Mouse (Mus musculus): ENCODE data around the gene Itpka. TPM values are rescaled to one million over a fixed set of nuclear protein-coding genes. Genes with fewer than 3 reads are reported as not detected.

The Itpka gene
- polyA plus RNA-seq, 1 experiment from 2014 or later: 0.81 TPM

DNA sequence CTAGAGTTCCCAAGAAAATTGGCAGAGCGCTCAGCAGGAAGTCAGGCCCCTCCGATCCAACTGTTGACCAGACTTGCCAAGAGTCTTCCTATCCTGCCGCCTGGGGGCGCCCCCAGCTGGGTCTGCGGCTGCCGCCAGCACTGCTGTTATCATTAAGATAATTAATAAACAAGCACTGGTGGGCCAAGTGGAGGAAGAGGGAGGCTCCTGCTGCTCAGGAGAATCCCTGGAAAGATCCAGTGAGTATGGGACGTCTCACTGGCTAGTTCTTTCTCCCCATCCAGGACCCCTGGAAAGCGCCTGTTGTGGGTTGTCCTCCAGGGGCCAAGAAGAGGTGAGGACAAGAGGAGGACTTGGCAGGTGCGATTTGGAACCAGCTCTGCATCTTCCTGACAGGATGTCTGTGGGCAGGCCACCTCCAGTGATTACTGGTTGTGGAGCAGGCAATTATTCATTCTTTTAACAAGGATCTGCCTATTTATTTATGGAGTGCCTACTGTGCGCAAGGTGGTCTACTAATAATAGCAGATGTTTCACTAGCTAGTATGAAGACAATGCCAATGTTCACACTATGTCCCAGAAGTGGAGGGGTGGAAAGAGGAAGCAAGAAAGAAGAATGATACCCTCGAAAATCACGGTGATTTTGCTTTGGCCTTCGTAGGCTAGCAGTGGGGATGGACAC is 56.2 kb downstream of the Itpka start:
- H3K9ac ChIP-seq (ENCODE audit: low read length): no peak overlapping the region
- WGBS: 11% methylated on average over 13 of the region's 13 CpGs
- peaks cover 9% of the 10 kb centered on the region; the same call in 1 of the 2 replicates for H3K27me3 ChIP-seq (ENCODE audit: control insufficient read depth, insufficient read depth, low read length)
- ATAC-seq (ENCODE audit: insufficient number of reproducible peaks, low FRiP score, low TSS enrichment, low read depth) (no peak), DNase-seq (ENCODE audit: low spot score) (peak; percentile 55)
- H3K4me3 ChIP-seq (ENCODE audit: low read depth, low read length): no peak overlapping the region
- H3K9me3 ChIP-seq (ENCODE audit: control insufficient read depth, low read length): no peaks in the 10 kb centered on the region
- H3K4me2 ChIP-seq (ENCODE audit: low read depth, severe bottlenecking): peak overlapping the region; percentile 86; the same call in 1 of the 2 replicates
- H3K36me3 ChIP-seq (ENCODE audit: control insufficient read depth, insufficient read depth, low read length): peaks cover under 1% of the 10 kb centered on the region; the same call in 1 of the 2 replicates
- H3K4me1 ChIP-seq (ENCODE audit: control insufficient read depth, insufficient read depth, low read length): peaks cover 12% of the 10 kb centered on the region
- no peak overlapping the region for H3K27ac ChIP-seq (replicated peaks; ENCODE audit: low read depth, low read length)

DNA sequence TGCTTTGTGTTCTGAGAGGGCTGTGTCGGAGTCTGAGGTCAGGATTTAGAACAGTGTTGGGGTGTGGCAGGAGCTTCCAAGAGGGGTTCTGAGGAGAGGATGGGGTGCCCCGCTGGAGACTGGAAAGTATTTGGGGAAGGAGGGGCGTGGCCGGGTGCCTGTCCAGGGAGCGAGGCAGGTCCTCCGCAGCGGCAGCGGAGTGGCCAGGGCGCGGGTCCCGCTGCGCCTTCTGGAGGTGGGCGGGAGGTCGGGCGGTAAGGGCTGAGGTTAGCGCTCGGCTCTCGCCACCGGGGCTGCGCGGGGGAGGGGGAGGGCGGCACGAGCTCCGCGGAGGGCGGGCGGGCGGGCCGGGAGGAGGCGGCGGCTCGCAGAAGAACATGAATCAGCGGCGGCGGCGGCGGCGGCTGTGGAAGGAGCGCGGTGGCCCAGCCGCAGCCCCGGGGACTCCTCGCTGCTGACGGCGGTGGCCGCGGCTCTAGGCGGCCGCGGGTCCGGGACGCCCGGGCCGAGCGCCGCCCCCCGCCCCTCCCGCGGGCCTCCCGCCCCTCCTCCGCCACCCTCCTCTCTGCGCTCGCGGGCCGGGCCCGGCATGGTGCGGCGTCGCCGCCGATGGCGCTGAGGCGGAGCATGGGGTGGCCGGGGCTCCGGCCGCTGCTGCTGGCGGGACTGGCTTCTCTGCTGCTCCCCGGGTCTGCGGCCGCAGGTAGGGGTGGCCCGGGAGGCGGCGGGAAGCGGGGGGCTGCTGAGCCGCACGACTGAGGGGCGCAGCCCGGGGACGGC is 57.2 kb downstream of the Itpka start:
- under 1% methylated on average over 48 of the region's 89 CpGs for WGBS
- Histone ChIP-seq H3K9ac (ENCODE audit: low read length) (peak overlapping the region; percentile 95), H3K36me3 (ENCODE audit: control insufficient read depth, insufficient read depth, low read length) (peaks cover 2% of the 10 kb centered on the region; the same call in 1 of the 2 replicates), H3K4me1 (ENCODE audit: control insufficient read depth, insufficient read depth, low read length) (peaks cover 17% of the 10 kb centered on the region), H3K27ac (replicated peaks; ENCODE audit: low read depth, low read length) (peak overlapping the region; percentile 36; the same call in 1 of the 2 replicates), H3K27me3 (ENCODE audit: control insufficient read depth, insufficient read depth, low read length) (peaks cover 9% of the 10 kb centered on the region; the same call in 1 of the 2 replicates), H3K9me3 (ENCODE audit: control insufficient read depth, low read length) (no peaks in the 10 kb centered on the region), H3K4me2 (ENCODE audit: low read depth, severe bottlenecking) (peak overlapping the region; percentile 86), H3K4me3 (ENCODE audit: low read depth, low read length) (peak overlapping the region; percentile 88)
- ATAC-seq (ENCODE audit: insufficient number of reproducible peaks, low FRiP score, low TSS enrichment, low read depth) (peak; percentile 53; the same call in 1 of the 2 replicates), DNase-seq (ENCODE audit: low spot score) (peak; percentile 70)

DNA sequence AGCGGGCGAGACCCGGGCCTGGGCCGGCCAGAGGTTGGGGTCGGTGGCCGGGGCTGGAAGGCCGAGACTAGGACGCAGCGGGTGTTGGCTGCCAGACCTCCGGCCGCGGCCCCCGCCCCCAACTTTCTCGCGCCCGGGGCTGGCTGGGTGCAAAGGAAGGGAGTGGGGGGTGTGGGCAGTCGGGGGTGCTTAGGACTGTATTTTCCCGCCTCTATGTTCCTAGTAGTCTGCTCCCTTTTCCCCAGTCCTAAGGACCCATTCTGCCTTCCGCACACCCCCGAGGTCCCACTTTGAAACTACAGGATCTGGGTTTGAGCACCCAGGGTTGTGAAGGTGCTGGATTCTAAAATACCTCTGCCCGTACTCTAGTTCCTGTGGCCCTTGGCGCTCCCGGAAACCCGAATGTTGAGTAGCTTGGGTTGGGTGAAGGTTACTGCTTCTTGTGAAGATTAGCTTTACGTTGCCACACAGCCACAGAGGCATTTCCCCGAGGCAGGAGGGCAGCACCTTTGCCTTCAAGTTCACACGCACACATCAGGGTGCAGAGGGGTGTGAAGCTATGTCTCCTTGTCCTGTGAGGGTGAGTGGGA is 57.9 kb downstream of the Itpka start:
- ATAC-seq (ENCODE audit: insufficient number of reproducible peaks, low FRiP score, low TSS enrichment, low read depth) (no peak), DNase-seq (ENCODE audit: low spot score) (peak; percentile 66)
- Histone ChIP-seq H3K27me3 (ENCODE audit: control insufficient read depth, insufficient read depth, low read length) (peaks cover 9% of the 10 kb centered on the region; the same call in 1 of the 2 replicates), H3K36me3 (ENCODE audit: control insufficient read depth, insufficient read depth, low read length) (peaks cover 2% of the 10 kb centered on the region; the same call in 1 of the 2 replicates), H3K4me2 (ENCODE audit: low read depth, severe bottlenecking) (peak overlapping the region; percentile 86), H3K4me3 (ENCODE audit: low read depth, low read length) (peak overlapping the region; percentile 88), H3K4me1 (ENCODE audit: control insufficient read depth, insufficient read depth, low read length) (peaks cover 17% of the 10 kb centered on the region), H3K27ac (replicated peaks; ENCODE audit: low read depth, low read length) (peak overlapping the region; percentile 36; the same call in 1 of the 2 replicates), H3K9me3 (ENCODE audit: control insufficient read depth, low read length) (no peaks in the 10 kb centered on the region), H3K9ac (ENCODE audit: low read length) (peak overlapping the region; percentile 95)
- under 1% methylated on average over 27 of the region's 27 CpGs for WGBS

Other genes with a start within 250 kb of the Itpka start
- 0.29 and 0.43 TPM in 2 replicates for gene Exd1, start 194.7 kb upstream of the Itpka start, polyA plus RNA-seq (2014; fragmentation: Nextera tagmentation; extraction: Ambion mirVana)
- 60.7 and 65.5 TPM in 2 replicates for gene Chp1, start 194.6 kb upstream of the Itpka start, polyA plus RNA-seq (2014; fragmentation: Nextera tagmentation; extraction: Ambion mirVana)
- 90.4 and 94.3 TPM in 2 replicates for gene Nusap1, start 124.0 kb upstream of the Itpka start, polyA plus RNA-seq (2014; fragmentation: Nextera tagmentation; extraction: Ambion mirVana)
- gene Oip5, start 123.9 kb upstream of the Itpka start, polyA plus RNA-seq (2014; fragmentation: Nextera tagmentation; extraction: Ambion mirVana): 33.0 and 35.6 TPM in 2 replicates
- 43.4 and 51.7 TPM in 2 replicates for gene Ndufaf1, start 79.5 kb upstream of the Itpka start, polyA plus RNA-seq (2014; fragmentation: Nextera tagmentation; extraction: Ambion mirVana)
- 46.1 and 48.0 TPM in 2 replicates for gene Rtf1, start 67.3 kb upstream of the Itpka start, polyA plus RNA-seq (2014; fragmentation: Nextera tagmentation; extraction: Ambion mirVana)
- not detected in 2 replicates for gene Ltk, start 18.1 kb downstream of the Itpka start, polyA plus RNA-seq (2014; fragmentation: Nextera tagmentation; extraction: Ambion mirVana)
- gene Rpap1, start 45.2 kb downstream of the Itpka start, polyA plus RNA-seq (2014; fragmentation: Nextera tagmentation; extraction: Ambion mirVana): 26.3 and 30.7 TPM in 2 replicates
- 27.0 and 30.1 TPM in 2 replicates for gene Tyro3, start 55.4 kb downstream of the Itpka start, polyA plus RNA-seq (2014; fragmentation: Nextera tagmentation; extraction: Ambion mirVana)
- 33.1 and 36.0 TPM in 2 replicates for gene Mga, start 154.9 kb downstream of the Itpka start, polyA plus RNA-seq (2014; fragmentation: Nextera tagmentation; extraction: Ambion mirVana)
- 2.9 and 3.5 TPM in 2 replicates for gene Mapkbp1, start 230.4 kb downstream of the Itpka start, polyA plus RNA-seq (2014; fragmentation: Nextera tagmentation; extraction: Ambion mirVana)